Mouse (Mus musculus) pancreas, adult 10 weeks (tissue): ENCODE measurements around the gene Acsm5. TPM values are rescaled to one million over a fixed set of nuclear protein-coding genes. Genes with fewer than 3 reads are reported as not detected.

Source experiments
- polyA plus RNA-seq: library from polyadenylated mRNA; stranded (reverse); fragments of 350-450 nt; fragmentation: Illumina TruSeq; extraction: RNeasy Lipid Tissue Mini Kit (QIAGEN cat#74804); gene quantifications from one replicate; pipeline ENCODE4 v1.2.3, GENCODE M21; 2015; ENCODE audit warnings: low read depth, low replicate concordance; ENCODE audit not compliant: insufficient read depth

Gene Acsm5
- polyA plus RNA-seq: not detected

DNA sequence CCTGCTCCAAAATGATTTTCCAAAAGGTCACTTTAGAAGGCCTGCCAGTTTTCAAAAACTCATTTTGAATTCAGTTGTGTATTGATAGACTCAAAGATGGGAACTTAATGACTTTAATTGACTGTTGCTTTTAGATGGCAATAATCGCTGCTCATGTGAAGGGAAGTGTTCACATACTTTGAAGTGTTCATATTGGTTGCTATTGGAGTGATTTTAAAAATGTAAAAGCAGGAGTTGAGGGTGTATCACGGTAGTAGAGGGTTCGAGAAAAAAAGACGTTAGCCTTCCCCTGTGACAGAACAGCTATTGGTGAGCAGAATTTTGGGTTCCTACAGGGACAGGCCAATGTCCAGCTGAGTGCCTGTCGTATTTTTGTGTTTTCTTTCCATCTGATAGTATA is at the start of gene Acsm5:
Gene Acsm5, plus strand, starts transcription at position 301 of the 400 bp plus-strand sequence.

DNA sequence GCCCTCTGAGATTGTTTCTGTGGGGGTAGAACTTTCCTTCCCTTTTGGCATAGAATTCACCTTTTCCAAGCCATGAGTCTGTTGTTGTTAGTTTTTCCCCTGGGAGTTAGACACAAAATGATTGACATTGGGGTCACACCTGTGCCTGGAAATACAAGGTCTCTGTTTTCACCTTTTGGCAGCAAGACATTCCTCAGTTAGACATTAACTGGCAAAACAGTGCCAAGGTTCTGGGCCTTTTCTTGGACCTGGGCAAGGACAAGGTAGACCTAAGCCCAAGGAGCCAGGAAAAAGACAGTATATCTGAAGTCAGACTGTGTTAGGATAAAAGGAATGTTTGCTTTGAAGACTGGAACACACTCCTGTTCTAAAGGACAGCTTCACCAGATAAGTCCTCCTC is 40.0 kb upstream of the Acsm5 start, which contains the start of gene Umod:
Gene Umod, minus strand, starts transcription at position 27 of the 400 bp plus-strand sequence.

DNA sequence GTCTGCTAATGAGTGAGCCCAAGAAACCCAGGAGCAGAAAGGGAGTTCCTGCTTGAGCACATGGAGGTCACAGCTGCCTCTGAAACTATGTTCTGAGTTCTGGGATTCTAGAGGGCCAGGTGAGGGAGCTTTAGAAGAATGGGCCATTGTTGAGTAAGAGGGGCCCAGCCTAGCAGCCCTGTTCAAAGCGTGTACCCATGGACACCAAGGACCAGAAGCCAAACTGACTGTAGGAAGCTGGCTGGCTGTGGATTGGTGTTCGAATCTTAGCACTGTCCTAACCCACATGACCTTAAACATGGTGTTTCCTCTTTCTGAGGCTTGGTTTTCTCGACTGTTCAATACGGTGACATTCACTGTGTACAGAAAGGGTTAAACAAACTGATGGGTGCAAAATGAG is 4.1 kb downstream of the Acsm5 start, which contains the start of gene Pdilt:
Gene Pdilt, minus strand, starts transcription at position 101 of the 400 bp plus-strand sequence.

DNA sequence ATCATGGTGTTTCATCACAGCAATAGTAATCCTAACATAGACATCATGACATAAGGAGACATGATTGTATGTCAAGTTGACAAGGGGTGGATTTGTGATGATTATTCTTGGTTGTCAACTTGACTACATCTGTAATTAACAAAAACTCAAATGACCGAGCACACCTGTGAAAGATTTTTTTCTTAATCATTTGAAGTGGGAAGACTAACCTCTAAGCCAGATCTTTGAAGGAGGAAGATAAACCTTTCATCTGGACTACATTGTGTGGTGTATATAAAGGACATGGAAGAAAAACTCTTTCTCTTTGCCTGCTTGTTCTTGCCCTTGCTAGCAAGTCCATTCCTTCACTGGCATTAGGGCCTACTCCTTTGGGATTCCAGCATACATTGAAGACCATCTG is 34.8 kb downstream of the Acsm5 start, which contains the start of gene Acsm2:
Gene Acsm2, plus strand, starts transcription at position 301 of the 400 bp plus-strand sequence.

Other genes starting within 250 kb of the Acsm5 start
- 1,723 TPM for gene Gp2, start 60.2 kb upstream of the Acsm5 start, polyA plus RNA-seq
- gene Umod, start 40.2 kb upstream of the Acsm5 start, polyA plus RNA-seq: not detected
- not detected for gene Pdilt, start 4.0 kb downstream of the Acsm5 start, polyA plus RNA-seq
- not detected for gene Acsm2, start 34.9 kb downstream of the Acsm5 start, polyA plus RNA-seq
- not detected for gene Acsm1, start 87.6 kb downstream of the Acsm5 start, polyA plus RNA-seq
- not detected for gene Acsm4, start 170.6 kb downstream of the Acsm5 start, polyA plus RNA-seq
- gene Thumpd1, start 201.3 kb downstream of the Acsm5 start, polyA plus RNA-seq: 6.0 TPM
- gene Acsm3, start 241.5 kb downstream of the Acsm5 start, polyA plus RNA-seq: 2.9 TPM